ENCODE assay signal across 23 mouse cellular contexts in the genomic region with DNA sequence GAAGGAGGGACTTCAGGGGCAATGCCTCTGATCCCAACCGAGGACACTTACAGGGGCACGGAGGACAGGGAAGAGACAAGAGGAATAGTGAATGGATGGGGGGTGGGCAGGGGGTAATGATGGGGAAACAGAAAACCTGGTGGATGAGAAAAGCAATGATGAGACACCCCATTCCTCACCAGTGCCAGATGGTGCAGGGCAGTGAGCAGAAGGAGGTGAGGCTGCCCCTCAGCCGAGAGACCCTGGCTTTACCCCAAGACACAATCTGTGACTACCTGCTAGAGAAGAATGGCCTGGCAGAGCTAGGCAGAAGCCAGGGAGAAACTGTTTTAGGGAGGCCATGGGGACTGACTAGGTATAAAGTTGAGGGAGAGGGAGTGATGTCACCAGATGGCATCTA. TPM values are rescaled to one million over a fixed set of nuclear protein-coding genes. Genes with fewer than 3 reads are reported as not detected.
DNase-seq lines count a peak whose midpoint lies in the region; ATAC-seq and TF ChIP-seq lines count a peak whose summit lies in the region.
"Had no signal": no experiment of that assay in that cellular context is flagged by ENCODE, and none has a peak within 500 bp of the region (broad histone marks: within the 10 kb centered on the region; RNA-seq: fewer than 3 reads in every experiment).

No protein-coding gene starts in this region.

- no peak overlapping the region for H3K4me3 ChIP-seq in forebrain, embryonic 13.5 days
- H3K4me3 ChIP-seq in forebrain, embryonic 12.5 days (replicated peaks) = no peak overlapping the region
- no peak overlapping the region for H3K4me3 ChIP-seq in hindbrain, embryonic 15.5 days
- no peak overlapping the region for H3K4me3 ChIP-seq in hindbrain, embryonic 12.5 days
- no peak overlapping the region for H3K4me3 ChIP-seq in hindbrain, postnatal 0 days (ENCODE audit: low read length)
- H3K4me3 ChIP-seq: embryonic facial prominence, embryonic 12.5 days; heart, embryonic 10.5 days; intestine, embryonic 15.5 days had no signal

- no peak for TF ChIP-seq CTCF in hindbrain, postnatal 0 days (IDR thresholded peaks at IDR 0.05; ENCODE audit: low read depth)

- H3K36me3 ChIP-seq in forebrain, embryonic 13.5 days (ENCODE audit: poor library complexity, severe bottlenecking) = no peaks in the 10 kb centered on the region
- H3K36me3 ChIP-seq in forebrain, embryonic 12.5 days (replicated peaks) = no peaks in the 10 kb centered on the region
- H3K36me3 ChIP-seq in hindbrain, embryonic 15.5 days = no peaks in the 10 kb centered on the region
- H3K36me3 ChIP-seq in hindbrain, embryonic 12.5 days = no peaks in the 10 kb centered on the region
- no peaks in the 10 kb centered on the region for H3K36me3 ChIP-seq in hindbrain, postnatal 0 days (ENCODE audit: insufficient read depth, low read length)
- H3K36me3 ChIP-seq: embryonic facial prominence, embryonic 12.5 days; heart, embryonic 10.5 days; intestine, embryonic 15.5 days had no signal

- 0 out of 2 replicates have a peak, but pooled peaks cover 6% of the 10 kb centered on the region for H3K4me1 ChIP-seq in forebrain, embryonic 13.5 days
- H3K4me1 ChIP-seq in forebrain, embryonic 12.5 days = no peaks in the 10 kb centered on the region
- H3K4me1 ChIP-seq in hindbrain, embryonic 15.5 days (replicated peaks) = 0 out of 2 replicates have a peak, but pooled peaks cover 4% of the 10 kb centered on the region
- H3K4me1 ChIP-seq in hindbrain, embryonic 12.5 days = no peaks in the 10 kb centered on the region
- H3K4me1 ChIP-seq in hindbrain, postnatal 0 days (ENCODE audit: insufficient read depth, low read length) = peaks cover 8% of the 10 kb centered on the region; the same call in 1 of the 2 replicates
- H3K4me1 ChIP-seq: embryonic facial prominence, embryonic 12.5 days had no signal

- peak; percentile 27; the same call in 1 of the 2 replicates for ATAC-seq in forebrain, embryonic 13.5 days
- no peak for ATAC-seq in forebrain, embryonic 12.5 days (ENCODE audit: low FRiP score)
- ATAC-seq in hindbrain, embryonic 15.5 days (ENCODE audit: low FRiP score, low read depth) = peak; percentile 58
- ATAC-seq in hindbrain, embryonic 12.5 days (ENCODE audit: low FRiP score) = no peak
- ATAC-seq in hindbrain, postnatal 0 days = peak; percentile 81
- ATAC-seq: CD4-positive, CD25-positive, alpha-beta regulatory T cell, adult 4 months; intestine, embryonic 15.5 days; midbrain, embryonic 16.5 days had no signal

- H3K4me2 ChIP-seq in forebrain, embryonic 13.5 days = no peak overlapping the region
- no peak overlapping the region for H3K4me2 ChIP-seq in forebrain, embryonic 12.5 days
- no peak overlapping the region for H3K4me2 ChIP-seq in hindbrain, embryonic 15.5 days
- no peak overlapping the region for H3K4me2 ChIP-seq in hindbrain, embryonic 12.5 days (replicated peaks)
- H3K4me2 ChIP-seq in hindbrain, postnatal 0 days (ENCODE audit: low read depth, low read length) = no peak overlapping the region
- H3K4me2 ChIP-seq: embryonic facial prominence, embryonic 12.5 days; intestine, embryonic 15.5 days had no signal

- DNase-seq in cerebellum, adult 9-10 months = peak; percentile 32
- peak; percentile 71 for DNase-seq in hindbrain, postnatal 0 days (ENCODE audit: low spot score)
- DNase-seq in layer of hippocampus, postnatal 36 days = no peak
- DNase-seq: adrenal gland, postnatal 14 days; heart, postnatal 4 days; kidney, adult 8-10 months; kidney, postnatal 10 days had no signal

- no peaks in the 10 kb centered on the region for H3K9me3 ChIP-seq in forebrain, embryonic 13.5 days (replicated peaks)
- H3K9me3 ChIP-seq in forebrain, embryonic 12.5 days = no peaks in the 10 kb centered on the region
- no peaks in the 10 kb centered on the region for H3K9me3 ChIP-seq in hindbrain, embryonic 15.5 days
- peaks cover 3% of the 10 kb centered on the region for H3K9me3 ChIP-seq in hindbrain, embryonic 12.5 days (replicated peaks)
- H3K9me3 ChIP-seq in hindbrain, postnatal 0 days (ENCODE audit: low read length) = no peaks in the 10 kb centered on the region
- H3K9me3 ChIP-seq: embryonic facial prominence, embryonic 12.5 days; heart, embryonic 10.5 days; intestine, embryonic 15.5 days had no signal

- WGBS in forebrain, embryonic 13.5 days = 71% methylated on average over 3 of the region's 3 CpGs
- WGBS in forebrain, embryonic 12.5 days = 82% methylated on average over 3 of the region's 3 CpGs
- WGBS in hindbrain, embryonic 15.5 days = 58% methylated on average over 3 of the region's 3 CpGs
- WGBS in hindbrain, embryonic 12.5 days = 72% methylated on average over 3 of the region's 3 CpGs
- WGBS in hindbrain, postnatal 0 days = 33% methylated on average over 3 of the region's 3 CpGs

- no peak overlapping the region for H3K9ac ChIP-seq in forebrain, embryonic 13.5 days
- no peak overlapping the region for H3K9ac ChIP-seq in forebrain, embryonic 12.5 days
- no peak overlapping the region for H3K9ac ChIP-seq in hindbrain, embryonic 15.5 days
- H3K9ac ChIP-seq in hindbrain, embryonic 12.5 days = no peak overlapping the region
- H3K9ac ChIP-seq in hindbrain, postnatal 0 days (replicated peaks; ENCODE audit: low read length) = no peak overlapping the region
- H3K9ac ChIP-seq: embryonic facial prominence, embryonic 12.5 days; intestine, embryonic 15.5 days had no signal

- no peaks in the 10 kb centered on the region for H3K27me3 ChIP-seq in forebrain, embryonic 13.5 days
- no peaks in the 10 kb centered on the region for H3K27me3 ChIP-seq in forebrain, embryonic 12.5 days
- H3K27me3 ChIP-seq in hindbrain, embryonic 15.5 days = no peaks in the 10 kb centered on the region
- no peaks in the 10 kb centered on the region for H3K27me3 ChIP-seq in hindbrain, embryonic 12.5 days
- no peaks in the 10 kb centered on the region for H3K27me3 ChIP-seq in hindbrain, postnatal 0 days (ENCODE audit: insufficient read depth, low read length)
- H3K27me3 ChIP-seq: embryonic facial prominence, embryonic 12.5 days; intestine, embryonic 15.5 days had no signal

- peak overlapping the region; percentile 31; the same call in 1 of the 2 replicates for H3K27ac ChIP-seq in forebrain, embryonic 13.5 days
- no peak overlapping the region for H3K27ac ChIP-seq in forebrain, embryonic 12.5 days
- peak overlapping the region; percentile 43; the same call in 1 of the 2 replicates for H3K27ac ChIP-seq in hindbrain, embryonic 15.5 days (replicated peaks)
- H3K27ac ChIP-seq in hindbrain, embryonic 12.5 days = no peak overlapping the region
- H3K27ac ChIP-seq in hindbrain, postnatal 0 days = peak overlapping the region; percentile 69
- H3K27ac ChIP-seq: embryonic facial prominence, embryonic 12.5 days; heart, embryonic 10.5 days; intestine, embryonic 15.5 days; macrophage had no signal

RNA-seq across cellular contexts. Expression of a gene that starts 30.5 kb away (rescaled TPM):
- not detected in 2 replicates for polyA plus RNA-seq in forebrain, embryonic 13.5 days (2015; fragmentation: Nextera tagmentation; extraction: Ambion mirVana)
- polyA plus RNA-seq in forebrain, embryonic 12.5 days (2016; fragmentation: Nextera tagmentation; extraction: Ambion mirVana) = 0.13 and 0.20 TPM in 2 replicates
- 0.71 and 1.3 TPM in 2 replicates for polyA plus RNA-seq in hindbrain, embryonic 15.5 days (2015; fragmentation: Nextera tagmentation; extraction: Ambion mirVana)
- polyA plus RNA-seq in hindbrain, embryonic 12.5 days (2016; fragmentation: Nextera tagmentation; extraction: Ambion mirVana) = 0.34 and 0.42 TPM in 2 replicates
- total RNA-seq in hindbrain, postnatal 0 days (2014; rRNA removed) = 0.43 and 1.8 TPM in 2 replicates
- polyA plus RNA-seq in hindbrain, postnatal 0 days (2015; fragmentation: Nextera tagmentation; extraction: Ambion mirVana) = 1.8 and 2.2 TPM in 2 replicates
- under 1 TPM; 0.47 to 0.58 TPM for total RNA-seq in layer of hippocampus, postnatal 36 days (2021)
- total RNA-seq: adrenal gland, postnatal 14 days; heart, postnatal 4 days; liver, adult 2 months; neutrophil, adult 5-6 weeks had no signal
- polyA plus RNA-seq: CD4-positive, CD25-positive, alpha-beta regulatory T cell, adult 4 months; heart, embryonic 16.5 days; liver, embryonic 16.5 days; lung, embryonic 16.5 days; macrophage; thymus, postnatal 0 days had no signal

RNA-seq across cellular contexts. Expression of a gene that starts 56.2 kb away (rescaled TPM):
- 3.8 and 5.5 TPM in 2 replicates for polyA plus RNA-seq in forebrain, embryonic 13.5 days (2015; fragmentation: Nextera tagmentation; extraction: Ambion mirVana)
- 6.0 and 7.1 TPM in 2 replicates for polyA plus RNA-seq in forebrain, embryonic 12.5 days (2016; fragmentation: Nextera tagmentation; extraction: Ambion mirVana)
- 4.6 and 4.9 TPM in 2 replicates for polyA plus RNA-seq in hindbrain, embryonic 15.5 days (2015; fragmentation: Nextera tagmentation; extraction: Ambion mirVana)
- polyA plus RNA-seq in hindbrain, embryonic 12.5 days (2016; fragmentation: Nextera tagmentation; extraction: Ambion mirVana) = 6.7 and 7.0 TPM in 2 replicates
- 13.9 and 14.2 TPM in 2 replicates for total RNA-seq in hindbrain, postnatal 0 days (2014; rRNA removed)
- polyA plus RNA-seq in hindbrain, postnatal 0 days (2015; fragmentation: Nextera tagmentation; extraction: Ambion mirVana) = 2.6 and 2.7 TPM in 2 replicates
- 10 to 100 TPM; 24.6 to 29.5 TPM for total RNA-seq in layer of hippocampus, postnatal 36 days (2021)

Comparison
In these comparisons a context has a peak if more than half of its experiments do, and no peak if none do; other contexts are left out.
1. ATAC-seq: peak in forebrain, embryonic 13.5 days (single experiment), hindbrain, embryonic 15.5 days (single experiment) and hindbrain, postnatal 0 days (single experiment); none in forebrain, embryonic 12.5 days (single experiment) and hindbrain, embryonic 12.5 days (single experiment).
2. H3K27ac ChIP-seq: peak in forebrain, embryonic 13.5 days (single experiment), hindbrain, embryonic 15.5 days (single experiment) and hindbrain, postnatal 0 days (single experiment); none in forebrain, embryonic 12.5 days (single experiment) and hindbrain, embryonic 12.5 days (single experiment).
3. DNase-seq: peak in cerebellum, adult 9-10 months (single experiment) and hindbrain, postnatal 0 days (single experiment); none in layer of hippocampus, postnatal 36 days (0 of 2).